20 mouse cellular contexts compared by ENCODE assay signal in genomic region chr3:101533373-101533772, GRCm38 (mm10).
DNase-seq lines count a peak whose midpoint lies in the region; ATAC-seq and TF ChIP-seq lines count a peak whose summit lies in the region.
"Had no signal": no experiment of that assay in that cellular context is flagged by ENCODE, and none has a peak within 500 bp of the region (broad histone marks: within the 10 kb centered on the region; RNA-seq: fewer than 3 reads in every experiment).

No protein-coding gene starts in this region.

- TF ChIP-seq CTCF in heart, adult 2 months (IDR thresholded peaks at IDR 0.05): no peak

- TF ChIP-seq POLR2A in heart, adult 2 months (IDR thresholded peaks at IDR 0.05; ENCODE audit: insufficient read depth, low read depth, low read length): no peak

- H3K27me3 ChIP-seq in heart, adult 2 months (ENCODE audit: control insufficient read depth, insufficient read depth, low read length): no peaks in the 10 kb centered on the region
- H3K27me3 ChIP-seq in intestine, embryonic 16.5 days (replicated peaks; ENCODE audit: control insufficient read depth, insufficient read depth, low read length): no peaks in the 10 kb centered on the region
- H3K27me3 ChIP-seq: hindbrain, embryonic 12.5 days; intestine, embryonic 15.5 days; kidney, embryonic 15.5 days; limb, embryonic 13.5 days; midbrain, embryonic 12.5 days had no signal

- no peak overlapping the region for H3K4me3 ChIP-seq in heart, adult 2 months
- H3K4me3 ChIP-seq in intestine, embryonic 16.5 days (ENCODE audit: low read length): no peak overlapping the region
- H3K4me3 ChIP-seq: embryonic facial prominence, embryonic 10.5 days; forebrain, embryonic 12.5 days; hindbrain, embryonic 12.5 days; intestine, embryonic 15.5 days; kidney, embryonic 15.5 days; limb, embryonic 13.5 days; midbrain, embryonic 12.5 days had no signal

- ATAC-seq in intestine, embryonic 16.5 days: no peak
- ATAC-seq: activated CD4-positive, CD25-positive, alpha-beta regulatory T cell, adult 4 months; intestine, embryonic 15.5 days had no signal

- DNase-seq in heart, adult 2 months: peak in 1 of 2 experiments; percentile 33
- no peak for DNase-seq in heart, adult 11 months
- DNase-seq in 3134 (ENCODE audit: extremely low read depth, insufficient read length, low spot score): peak; percentile 23
- DNase-seq in Muller cell, postnatal 12 days (ENCODE audit: inconsistent ontology term): peak; percentile 48
- peak; percentile 53 for DNase-seq in cerebellum, adult 9-11 months
- DNase-seq in ovary, postnatal 10 days (ENCODE audit: low spot score): no peak
- DNase-seq: adrenal gland, postnatal 14 days; gastrocnemius, postnatal 10 days; right cerebral cortex, postnatal 14 days; spleen, adult 18-20 months had no signal

- H3K9ac ChIP-seq in heart, adult 2 months (ENCODE audit: low read depth, low read length): no peak overlapping the region
- H3K9ac ChIP-seq in intestine, embryonic 16.5 days (ENCODE audit: low read depth, low read length): no peak overlapping the region
- H3K9ac ChIP-seq: forebrain, embryonic 12.5 days; hindbrain, embryonic 12.5 days; intestine, embryonic 15.5 days; kidney, embryonic 15.5 days; limb, embryonic 13.5 days; liver, embryonic 14.5 days; midbrain, embryonic 12.5 days had no signal

- TF ChIP-seq EP300 in heart, adult 2 months (IDR thresholded peaks at IDR 0.05; ENCODE audit: insufficient read depth, low read depth, low read length): 0 out of 2 replicates have a peak, but pooled peaks have one; percentile 10

- intact Hi-C loops in heart, adult 2 months (cut with DNase I): no loop called here

- H3K4me2 ChIP-seq in intestine, embryonic 16.5 days (ENCODE audit: low read depth, low read length): no peak overlapping the region
- H3K4me2 ChIP-seq: forebrain, embryonic 12.5 days; hindbrain, embryonic 12.5 days; intestine, embryonic 15.5 days; kidney, embryonic 15.5 days; limb, embryonic 13.5 days; midbrain, embryonic 12.5 days had no signal

- peaks cover 2% of the 10 kb centered on the region for H3K4me1 ChIP-seq in heart, adult 2 months (ENCODE audit: control insufficient read depth, insufficient read depth, low read length)
- H3K4me1 ChIP-seq in intestine, embryonic 16.5 days (ENCODE audit: control insufficient read depth, insufficient read depth, low read length): peaks cover 16% of the 10 kb centered on the region

- peak overlapping the region; percentile 36 for H3K27ac ChIP-seq in heart, adult 2 months
- no peak overlapping the region for H3K27ac ChIP-seq in intestine, embryonic 16.5 days (ENCODE audit: low read length)
- H3K27ac ChIP-seq: embryonic facial prominence, embryonic 10.5 days; forebrain, embryonic 12.5 days; hindbrain, embryonic 12.5 days; intestine, embryonic 15.5 days; kidney, embryonic 15.5 days; limb, embryonic 13.5 days; liver, embryonic 14.5 days; midbrain, embryonic 12.5 days had no signal

- H3K79me2 ChIP-seq in heart, adult 2 months (replicated peaks; ENCODE audit: control insufficient read depth, insufficient read depth, low read length): no peaks in the 10 kb centered on the region

- 71% methylated on average over 2 of the region's 2 CpGs for WGBS in heart, adult 2 months
- WGBS in intestine, embryonic 16.5 days: 88% methylated on average over 2 of the region's 2 CpGs

- H3K9me3 ChIP-seq in intestine, embryonic 16.5 days (ENCODE audit: control insufficient read depth, low read length): no peaks in the 10 kb centered on the region
- H3K9me3 ChIP-seq: embryonic facial prominence, embryonic 10.5 days; forebrain, embryonic 12.5 days; hindbrain, embryonic 12.5 days; intestine, embryonic 15.5 days; kidney, embryonic 15.5 days; limb, embryonic 13.5 days; midbrain, embryonic 12.5 days had no signal

- no peaks in the 10 kb centered on the region for H3K36me3 ChIP-seq in heart, adult 2 months (ENCODE audit: control insufficient read depth, insufficient read depth, low read length)
- H3K36me3 ChIP-seq in intestine, embryonic 16.5 days (ENCODE audit: control insufficient read depth, insufficient read depth, low read length): no peaks in the 10 kb centered on the region
- H3K36me3 ChIP-seq: embryonic facial prominence, embryonic 10.5 days; forebrain, embryonic 12.5 days; hindbrain, embryonic 12.5 days; intestine, embryonic 15.5 days; kidney, embryonic 15.5 days; limb, embryonic 13.5 days; midbrain, embryonic 12.5 days had no signal

Comparison
In these comparisons a context has a peak if more than half of its experiments do, and no peak if none do; other contexts are left out.
1. DNase-seq: peak in 3134 (single experiment), Muller cell, postnatal 12 days (single experiment) and cerebellum, adult 9-11 months (single experiment); none in heart, adult 11 months (single experiment) and ovary, postnatal 10 days (single experiment).